Mouse (Mus musculus) neural tube, embryonic 11.5 days (tissue): ENCODE measurements around the gene Lancl2. TPM values are rescaled to one million over a fixed set of nuclear protein-coding genes. Genes with fewer than 3 reads are reported as not detected.

Source experiments
- ATAC-seq: fragments of 200-750 bp; cut with Nextera tagmentation; 2 replicates; pipeline ENCODE4 v1.8.0; 2017; ENCODE audit warnings: moderate number of reproducible peaks, mild to moderate bottlenecking, moderate TSS enrichment, moderate library complexity; ENCODE audit not compliant: insufficient read depth, low FRiP score, low TSS enrichment
- DNase-seq: peaks from one replicate; pipeline ENCODE4 v3.0.0-alpha.2; 2015; ENCODE audit warnings: low spot score
- H3K27ac ChIP-seq: fragments of 300-500 bp; sonication (generic); 2 replicates; pipeline ENCODE4 v1.5.1; 2014; ENCODE audit warnings: low read depth, mild to moderate bottlenecking, low read length
- H3K27me3 ChIP-seq: fragments of 300-500 bp; sonication (generic); 2 replicates; pipeline ENCODE4 v1.6.1; 2014; ENCODE audit warnings: mild to moderate bottlenecking, low read length, mixed read lengths; ENCODE audit not compliant: control insufficient read depth, insufficient read depth
- H3K36me3 ChIP-seq: fragments of 300-500 bp; sonication (generic); 2 replicates; pipeline ENCODE4 v1.6.1; 2014; ENCODE audit warnings: mild to moderate bottlenecking, low read length, moderate library complexity, mixed read lengths; ENCODE audit not compliant: control insufficient read depth, insufficient read depth
- H3K4me1 ChIP-seq: fragments of 300-500 bp; sonication (generic); 2 replicates; pipeline ENCODE4 v1.6.1; 2014; ENCODE audit warnings: low read length, mixed read lengths; ENCODE audit not compliant: control insufficient read depth, insufficient read depth
- H3K4me2 ChIP-seq: fragments of 300-500 bp; sonication (generic); 2 replicates; pipeline ENCODE4 v1.6.1; 2014; ENCODE audit warnings: low read depth, mild to moderate bottlenecking, moderate library complexity
- H3K4me3 ChIP-seq: fragments of 300-500 bp; sonication (generic); 2 replicates; pipeline ENCODE4 v1.5.1; 2014; ENCODE audit warnings: low read depth, low read length
- H3K9ac ChIP-seq: fragments of 300-500 bp; sonication (generic); 2 replicates; pipeline ENCODE4 v1.6.1; 2014; ENCODE audit warnings: mild to moderate bottlenecking, low read length
- H3K9me3 ChIP-seq: fragments of 300-500 bp; sonication (generic); 2 replicates; pipeline ENCODE4 v1.6.1; 2016; ENCODE audit warnings: low read length; ENCODE audit not compliant: control insufficient read depth
- WGBS: fragments of 180-500 bp; shearing (Covaris S2); extraction: QIAGEN DNeasy Blood & Tissue Kit; methylation state at CpG from one replicate; pipeline ENCODE4 v1.1.7; 2014; 5-methylcytosine and 5-hydroxymethylcytosine counted together
- polyA plus RNA-seq: library from polyadenylated mRNA; unstranded; fragments of >200 nt; fragmentation: Nextera tagmentation; extraction: Ambion mirVana; gene quantifications from 2 replicates; pipeline ENCODE4 v1.2.1, GENCODE M21; 2014

Lancl2 gene
- polyA plus RNA-seq, 1 experiment from 2014 or later = 48.9 TPM

GRCm38 (mm10) chr6:57706721-57707120, 4.4 kb downstream of the Lancl2 start:
- Histone ChIP-seq H3K27ac (no peak overlapping the region), H3K4me2 (no peak overlapping the region), H3K4me3 (no peak overlapping the region), H3K9ac (no peak overlapping the region), H3K4me1 (no peaks in the 10 kb centered on the region), H3K36me3 (no peaks in the 10 kb centered on the region), H3K9me3 (no peaks in the 10 kb centered on the region), H3K27me3 (no peaks in the 10 kb centered on the region)
- no peak for DNase-seq
- ATAC-seq = no peak
- 98% methylated on average over 1 of the region's 1 CpGs for WGBS

GRCm38 (mm10) chr6:57711726-57712125, 9.4 kb downstream of the Lancl2 start:
- DNase-seq (no peak), ATAC-seq (no peak)
- Histone ChIP-seq H3K27me3 (no peaks in the 10 kb centered on the region), H3K9ac (no peak overlapping the region), H3K27ac (no peak overlapping the region), H3K9me3 (no peaks in the 10 kb centered on the region), H3K4me3 (no peak overlapping the region), H3K4me1 (no peaks in the 10 kb centered on the region), H3K4me2 (no peak overlapping the region), H3K36me3 (no peaks in the 10 kb centered on the region)
- 39% methylated on average over 1 of the region's 1 CpGs for WGBS

GRCm38 (mm10) chr6:57721347-57721746, 19.0 kb downstream of the Lancl2 start:
- Histone ChIP-seq H3K36me3 (no peaks in the 10 kb centered on the region), H3K9me3 (no peaks in the 10 kb centered on the region), H3K4me3 (no peak overlapping the region), H3K4me2 (no peak overlapping the region), H3K27me3 (no peaks in the 10 kb centered on the region), H3K9ac (no peak overlapping the region), H3K27ac (no peak overlapping the region), H3K4me1 (no peaks in the 10 kb centered on the region)
- DNase-seq (no peak), ATAC-seq (no peak)
- WGBS = 91% methylated on average over 1 of the region's 1 CpGs

- no peaks in the 10 kb centered on the region for H3K4me1 ChIP-seq
- DNase-seq (no peak), ATAC-seq (no peak)
- WGBS = 90% methylated on average over 1 of the region's 1 CpGs
- no peaks in the 10 kb centered on the region for H3K36me3 ChIP-seq
- no peaks in the 10 kb centered on the region for H3K9me3 ChIP-seq
- no peaks in the 10 kb centered on the region for H3K27me3 ChIP-seq
- no peak overlapping the region for H3K4me3 ChIP-seq
- H3K9ac ChIP-seq = no peak overlapping the region
- no peak overlapping the region for H3K4me2 ChIP-seq
- no peak overlapping the region for H3K27ac ChIP-seq
Measured at GRCm38 (mm10) chr6:57742749-57743148, 40.4 kb downstream of the Lancl2 start.

GRCm38 (mm10) chr6:57743333-57743732, 41.0 kb downstream of the Lancl2 start:
- H3K27ac ChIP-seq = no peak overlapping the region
- 70% methylated on average over 2 of the region's 2 CpGs for WGBS
- H3K9me3 ChIP-seq = no peaks in the 10 kb centered on the region
- no peak overlapping the region for H3K9ac ChIP-seq
- H3K4me1 ChIP-seq = no peaks in the 10 kb centered on the region
- H3K4me2 ChIP-seq = no peak overlapping the region
- DNase-seq = no peak
- no peaks in the 10 kb centered on the region for H3K27me3 ChIP-seq
- no peak overlapping the region for H3K4me3 ChIP-seq
- ATAC-seq = no peak
- H3K36me3 ChIP-seq = no peaks in the 10 kb centered on the region

- Histone ChIP-seq H3K4me2 (no peak overlapping the region), H3K9ac (no peak overlapping the region), H3K36me3 (no peaks in the 10 kb centered on the region), H3K4me1 (no peaks in the 10 kb centered on the region), H3K4me3 (no peak overlapping the region), H3K27me3 (no peaks in the 10 kb centered on the region), H3K9me3 (no peaks in the 10 kb centered on the region), H3K27ac (no peak overlapping the region)
- 93% methylated on average over 2 of the region's 2 CpGs for WGBS
- ATAC-seq (no peak), DNase-seq (no peak)
Measured at GRCm38 (mm10) chr6:57744123-57744522, 41.8 kb downstream of the Lancl2 start.

- DNase-seq (no peak), ATAC-seq (no peak)
- no peak overlapping the region for H3K4me3 ChIP-seq
- 95% methylated on average over 4 of the region's 4 CpGs for WGBS
- no peak overlapping the region for H3K27ac ChIP-seq
- H3K9me3 ChIP-seq = no peaks in the 10 kb centered on the region
- H3K4me1 ChIP-seq = no peaks in the 10 kb centered on the region
- no peak overlapping the region for H3K9ac ChIP-seq
- no peak overlapping the region for H3K4me2 ChIP-seq
- no peaks in the 10 kb centered on the region for H3K27me3 ChIP-seq
- H3K36me3 ChIP-seq = no peaks in the 10 kb centered on the region
Measured at GRCm38 (mm10) chr6:57744974-57745747, 42.8 kb downstream of the Lancl2 start.

- ATAC-seq (no peak), DNase-seq (no peak)
- no peaks in the 10 kb centered on the region for H3K4me1 ChIP-seq
- H3K27ac ChIP-seq = no peak overlapping the region
- H3K9me3 ChIP-seq = no peaks in the 10 kb centered on the region
- H3K4me2 ChIP-seq = no peak overlapping the region
- no peak overlapping the region for H3K9ac ChIP-seq
- 92% methylated on average over 2 of the region's 2 CpGs for WGBS
- H3K4me3 ChIP-seq = no peak overlapping the region
- no peaks in the 10 kb centered on the region for H3K36me3 ChIP-seq
- no peaks in the 10 kb centered on the region for H3K27me3 ChIP-seq
Measured at GRCm38 (mm10) chr6:57745748-57746129, 43.4 kb downstream of the Lancl2 start.

- Histone ChIP-seq H3K27ac (no peak overlapping the region), H3K36me3 (no peaks in the 10 kb centered on the region), H3K9me3 (no peaks in the 10 kb centered on the region), H3K4me3 (no peak overlapping the region), H3K4me1 (no peaks in the 10 kb centered on the region), H3K4me2 (no peak overlapping the region), H3K9ac (no peak overlapping the region), H3K27me3 (no peaks in the 10 kb centered on the region)
- no peak for DNase-seq
- WGBS = 97% methylated on average over 9 of the region's 9 CpGs
- ATAC-seq = no peak
Measured at GRCm38 (mm10) chr6:57753962-57754759, 51.8 kb downstream of the Lancl2 start.
